Mouse (Mus musculus) myocyte (in vitro differentiated cells): ENCODE results near the gene Mtmr12. TPM values are rescaled to one million over a fixed set of nuclear protein-coding genes. Genes with fewer than 3 reads are reported as not detected.

Experiments
- H3K27me3 ChIP-seq: one replicate; pipeline ENCODE4 v1.6.1; 2011; ENCODE audit not compliant: control insufficient read depth, insufficient read depth, insufficient read length
- H3K36me3 ChIP-seq: one replicate; pipeline ENCODE4 v1.6.1; 2011; ENCODE audit not compliant: control insufficient read depth, insufficient read depth
- H3K4me2 ChIP-seq: one replicate; pipeline ENCODE4 v1.6.1; 2011; ENCODE audit warnings: low read depth, control low read depth
- H3K4me3 ChIP-seq: one replicate; pipeline ENCODE4 v1.5.1; 2011; ENCODE audit warnings: mild to moderate bottlenecking, control low read depth, moderate library complexity
- H3K79me2 ChIP-seq: one replicate; pipeline ENCODE4 v1.6.1; 2011; ENCODE audit not compliant: control insufficient read depth, insufficient read depth
- H3ac ChIP-seq: one replicate; pipeline ENCODE4 v1.6.1; 2011; ENCODE audit not compliant: control insufficient read depth, insufficient read length
- CEBPB ChIP-seq: IDR thresholded peaks from 2 replicates; pipeline ENCODE4 v1.6.1; 2011; ENCODE audit warnings: mild to moderate bottlenecking, moderate library complexity; ENCODE audit not compliant: poor library complexity, insufficient read depth, severe bottlenecking
- E2F4 ChIP-seq: IDR thresholded peaks from one replicate; pipeline ENCODE4 v1.6.1; 2011; ENCODE audit warnings: mild to moderate bottlenecking, control low read depth, moderate library complexity; ENCODE audit not compliant: insufficient read depth
- MAX ChIP-seq: IDR thresholded peaks from one replicate; pipeline ENCODE4 v1.6.1; 2011; ENCODE audit warnings: low read depth, mild to moderate bottlenecking, control low read depth
- MYOD1 ChIP-seq, 3 experiments: IDR thresholded peaks; one replicate each; pipeline ENCODE4 v1.6.1; 2011; ENCODE audit warnings: control low read depth in 2 of 3, low read depth in 2 of 3, mild to moderate bottlenecking in 2 of 3, moderate library complexity in 1 of 3; ENCODE audit not compliant: insufficient read length in 2 of 3, control insufficient read depth in 1 of 3
- MYOG ChIP-seq, 3 experiments: IDR thresholded peaks; one replicate each; pipeline ENCODE4 v1.6.1; 2011; ENCODE audit warnings: control low read depth in 2 of 3, low read depth in 2 of 3, mild to moderate bottlenecking in 2 of 3; ENCODE audit not compliant: insufficient read length in 2 of 3, control insufficient read depth in 1 of 3, insufficient read depth in 1 of 3
- POLR2A ChIP-seq: IDR thresholded peaks from one replicate; pipeline ENCODE4 v1.6.1; 2011; ENCODE audit warnings: low read depth, mild to moderate bottlenecking, control low read depth, moderate library complexity; ENCODE audit not compliant: insufficient read length
- POLR2AphosphoS2 ChIP-seq: IDR thresholded peaks from one replicate; pipeline ENCODE4 v1.6.1; 2011; ENCODE audit warnings: low read depth, control low read depth; ENCODE audit not compliant: insufficient read length
- REST ChIP-seq: IDR thresholded peaks from one replicate; pipeline ENCODE4 v1.6.1; 2011; ENCODE audit warnings: mild to moderate bottlenecking, control low read depth, moderate library complexity; ENCODE audit not compliant: insufficient read depth, insufficient read length
- SRF ChIP-seq: IDR thresholded peaks from one replicate; pipeline ENCODE4 v1.6.1; 2011; ENCODE audit warnings: low read depth; ENCODE audit not compliant: control insufficient read depth, insufficient read length
- TCF12 ChIP-seq: IDR thresholded peaks from one replicate; pipeline ENCODE4 v1.6.1; 2011; ENCODE audit warnings: mild to moderate bottlenecking, control low read depth; ENCODE audit not compliant: poor library complexity, insufficient read depth, severe bottlenecking
- TCF3 ChIP-seq: IDR thresholded peaks from one replicate; pipeline ENCODE4 v1.6.1; 2011; ENCODE audit warnings: low read depth, control low read depth; ENCODE audit not compliant: insufficient read length
- USF1 ChIP-seq: IDR thresholded peaks from one replicate; pipeline ENCODE4 v1.6.1; 2011; ENCODE audit warnings: low read depth, mild to moderate bottlenecking, control low read depth, moderate library complexity
- polyA plus RNA-seq: library from polyadenylated mRNA; unstranded; fragments of >200 nt; fragmentation: generic; extraction: Trizol; gene quantifications from one replicate; pipeline ENCODE4 v1.2.1, GENCODE M21; 2012; ENCODE audit warnings: missing spikeins

Mtmr12 gene
- polyA plus RNA-seq, 1 experiment, result 6.2 TPM

- TF ChIP-seq CEBPB (no peak), POLR2A (peak; percentile 28)
- peaks cover 7% of the 10 kb centered on the region for H3K36me3 ChIP-seq
- peak within 1 kb of the TSS; percentile 98 for H3K4me2 ChIP-seq
- H3K27me3 ChIP-seq, result no peaks in the 10 kb centered on the region
- H3K79me2 ChIP-seq, result peaks cover 53% of the 10 kb centered on the region
- H3ac ChIP-seq, result peak within 1 kb of the TSS; percentile 86
- peak within 1 kb of the TSS; percentile 74 for H3K4me3 ChIP-seq
Observed at GRCm38 (mm10) chr15:12321788-12322621, 117.2 kb downstream of the Mtmr12 start, which contains the start of gene 1810049J17Rik. 1810049J17Rik (minus strand) TSS chr15:12321899.

GRCm38 (mm10) chr15:12322676-12323402 is 118.0 kb downstream of the Mtmr12 start:
- Histone ChIP-seq H3K27me3 (no peaks in the 10 kb centered on the region), H3K79me2 (peaks cover 61% of the 10 kb centered on the region), H3K4me2 (peak overlapping the region; percentile 87), H3ac (peak overlapping the region; percentile 86), H3K36me3 (peaks cover 7% of the 10 kb centered on the region), H3K4me3 (peak overlapping the region; percentile 74)
- TF ChIP-seq REST, result no peak
- no peak for TF ChIP-seq POLR2AphosphoS2
- no peak for TF ChIP-seq CEBPB
- TF ChIP-seq MAX, result no peak
- TF ChIP-seq SRF, result no peak
- TF ChIP-seq E2F4, result no peak
- no peak for TF ChIP-seq USF1
- no peak for TF ChIP-seq MYOD1 (IDR thresholded peaks at IDR 0.05; ENCODE audit: control insufficient read depth in 1 of 3, insufficient read length in 2 of 3, low read depth in 2 of 3)
- no peak for TF ChIP-seq TCF3
- TF ChIP-seq TCF12, result no peak
- no peak for TF ChIP-seq MYOG (IDR thresholded peaks at IDR 0.05; ENCODE audit: control insufficient read depth in 1 of 3, insufficient read depth in 1 of 3, insufficient read length in 2 of 3, low read depth in 2 of 3)
- TF ChIP-seq POLR2A, result no peak

Other genes starting within 250 kb of the Mtmr12 start
- 156 TPM for gene Sub1, start 208.0 kb upstream of the Mtmr12 start, polyA plus RNA-seq
- 35.9 TPM for gene Zfr, start 87.2 kb upstream of the Mtmr12 start, polyA plus RNA-seq
- gene Golph3, start 116.4 kb downstream of the Mtmr12 start, polyA plus RNA-seq, result 55.4 TPM
- gene 1810049J17Rik, start 116.9 kb downstream of the Mtmr12 start, polyA plus RNA-seq, result 9.7 TPM